Mouse (Mus musculus) inflammation-experienced regulatory T-cells, adult 16 weeks (primary cell): ENCODE results near the gene Ifnk. TPM values are rescaled to one million over a fixed set of nuclear protein-coding genes. Genes with fewer than 3 reads are reported as not detected.

ENCODE experiments used
- polyA plus RNA-seq: library from polyadenylated mRNA; unstranded; fragments of 100-300 nt; shearing (Covaris generic); gene quantifications from one replicate; pipeline ENCODE4 v1.2.1, GENCODE M21; 2017

The Ifnk gene
- not detected for polyA plus RNA-seq

DNA sequence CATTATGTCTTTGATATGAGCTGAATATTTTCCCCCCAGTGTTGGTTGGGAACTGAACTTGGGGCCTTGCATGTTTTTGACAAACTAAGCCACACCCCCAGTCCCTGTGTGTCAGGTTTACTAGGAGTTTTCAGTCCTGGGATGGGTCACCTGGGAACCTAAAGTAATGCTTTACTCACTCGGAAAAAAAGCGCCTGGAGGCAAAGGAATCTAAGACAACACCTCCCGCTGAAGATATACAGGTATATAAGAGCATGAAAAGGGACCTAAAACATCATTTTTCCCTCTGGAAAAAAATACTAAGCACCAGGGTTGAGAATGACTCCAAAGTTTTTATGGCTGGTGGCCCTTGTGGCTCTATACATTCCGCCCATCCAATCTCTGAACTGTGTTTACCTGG is at the start of gene Ifnk:
Ifnk (plus strand) TSS at position 301 of the 400 bp plus-strand sequence.

DNA sequence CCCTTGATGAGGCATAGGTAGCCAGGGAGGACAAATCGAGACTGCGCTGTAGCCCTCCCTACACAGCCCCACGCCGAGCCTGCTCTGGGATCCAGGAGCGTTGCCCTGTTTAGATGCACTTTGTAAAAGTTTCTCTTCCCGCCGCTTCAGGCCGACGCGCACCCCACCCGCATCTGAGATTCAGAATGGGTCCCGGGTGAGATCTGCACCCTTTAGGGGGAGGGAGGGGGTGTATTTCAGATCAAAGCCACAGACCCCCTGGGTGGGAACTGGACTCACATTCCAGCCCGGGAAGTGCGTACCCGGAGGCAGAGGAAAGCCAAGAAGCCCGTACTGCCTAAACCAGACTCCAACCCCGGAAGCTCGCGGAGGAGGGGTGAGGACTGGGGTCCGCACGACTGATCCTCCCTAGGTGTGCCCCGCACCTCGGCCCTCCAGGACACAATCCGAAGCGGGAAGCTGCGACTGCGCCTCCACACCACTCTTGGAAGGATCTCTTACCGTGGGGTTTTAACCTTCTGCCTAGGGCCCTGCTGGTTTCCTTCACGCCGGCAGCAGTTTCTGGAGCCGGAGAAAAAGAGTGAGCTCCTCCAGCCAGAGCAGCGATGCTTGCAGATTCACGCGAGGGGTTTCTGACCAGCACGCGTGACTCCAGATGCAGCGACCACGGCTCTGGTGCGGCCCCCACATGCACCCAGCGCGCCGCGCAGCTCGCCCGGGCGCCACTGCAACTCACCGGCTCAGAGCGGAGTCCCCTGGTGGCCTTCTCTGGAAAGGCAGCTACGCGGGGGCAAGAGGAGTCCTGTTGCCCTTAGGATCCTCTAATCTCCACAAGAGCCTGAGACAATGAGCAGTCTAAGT is 5.1 kb downstream of the Ifnk start, which contains the start of gene Mob3b:
Mob3b (minus strand) TSS at position 734 of the 861 bp plus-strand sequence.

Other genes with a start within 250 kb of the Ifnk start
- gene Mob3b, start 5.4 kb downstream of the Ifnk start, polyA plus RNA-seq = 6.7 TPM
- gene C9orf72, start 74.1 kb downstream of the Ifnk start, polyA plus RNA-seq = 10.3 TPM